Mouse (Mus musculus) forelimb bud, embryonic 11.5 days (tissue): Measurements from ENCODE around the gene Slc38a3.

Experiments
- DNase-seq: peaks from one replicate; pipeline ENCODE4 v3.0.0-alpha.2; 2012; ENCODE audit warnings: low read depth, low spot score

The Slc38a3 gene

GRCm38 (mm10) chr9:107695441-107696105 lies 26.2 kb upstream of the Slc38a3 start:
- DNase-seq: no peak

DNA sequence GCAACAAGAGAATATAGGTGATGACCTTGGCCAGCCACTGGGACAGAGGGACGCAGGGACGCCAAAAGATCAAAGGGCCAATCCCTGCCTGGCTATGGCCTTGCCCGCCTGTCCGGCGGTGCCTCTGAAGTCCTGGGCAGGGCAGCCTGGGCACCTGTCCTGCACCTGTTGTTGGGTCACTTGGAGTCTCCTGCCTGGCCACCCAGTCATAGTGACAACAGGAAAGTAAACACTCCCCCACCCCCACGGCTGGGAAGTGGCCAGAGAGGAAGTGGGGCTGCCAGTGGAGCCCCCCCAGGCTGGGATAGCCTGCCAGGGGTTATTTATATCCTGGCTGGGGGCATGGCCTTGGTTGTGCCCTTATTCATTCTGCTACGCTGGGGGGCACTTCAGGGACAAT lies 25.3 kb upstream of the Slc38a3 start:
- DNase-seq: no peak

DNA sequence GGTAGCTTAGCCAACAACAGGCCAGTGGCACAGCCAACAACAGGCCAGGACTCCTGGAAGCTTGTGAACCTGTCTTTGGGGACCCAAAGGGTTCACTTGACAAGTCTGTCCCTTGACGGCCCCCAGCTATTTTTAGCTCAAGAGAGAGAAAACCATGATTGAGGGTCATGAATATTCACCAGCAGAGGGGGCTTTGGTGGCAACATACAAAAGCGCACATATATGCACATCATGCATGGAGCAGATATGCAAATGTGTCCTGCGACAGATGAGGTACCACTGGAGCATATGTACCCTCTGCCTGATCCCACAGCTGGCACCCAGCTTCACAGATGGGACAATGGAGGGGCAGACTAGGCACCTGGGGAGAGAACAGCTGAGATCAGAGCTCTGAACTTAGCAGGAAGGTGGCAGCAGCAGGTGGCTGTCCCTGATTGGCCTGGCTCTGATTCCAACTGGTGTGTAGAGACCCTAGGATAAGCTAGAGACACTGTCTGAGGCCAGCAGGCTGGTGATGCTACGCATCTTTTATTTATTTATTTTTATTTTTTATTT lies 24.2 kb upstream of the Slc38a3 start:
- DNase-seq: no peak

DNA sequence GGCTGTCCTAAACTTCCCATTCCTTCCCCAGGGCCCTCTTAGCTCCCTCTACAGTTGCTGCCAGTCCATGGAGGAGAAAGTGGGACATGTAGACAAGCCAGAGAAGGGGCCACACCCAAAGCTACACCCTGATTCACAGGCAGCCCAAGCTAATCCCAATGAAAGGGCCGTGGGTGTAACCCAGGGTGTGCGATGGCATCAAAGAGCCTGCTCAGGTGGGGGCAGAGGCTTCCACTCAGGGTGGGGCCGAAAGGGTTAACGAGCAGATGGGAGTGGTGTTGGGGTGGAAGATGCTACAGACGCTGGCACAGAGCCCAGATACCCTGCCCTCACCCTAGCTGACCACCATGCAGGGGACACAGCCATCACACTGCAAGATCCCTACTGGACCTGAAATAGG lies 23.5 kb upstream of the Slc38a3 start:
- no peak for DNase-seq

- no peak for DNase-seq
Observed at GRCm38 (mm10) chr9:107690391-107690790, 21.1 kb upstream of the Slc38a3 start.

- no peak for DNase-seq
Observed at GRCm38 (mm10) chr9:107688939-107689338, 19.6 kb upstream of the Slc38a3 start.

DNA sequence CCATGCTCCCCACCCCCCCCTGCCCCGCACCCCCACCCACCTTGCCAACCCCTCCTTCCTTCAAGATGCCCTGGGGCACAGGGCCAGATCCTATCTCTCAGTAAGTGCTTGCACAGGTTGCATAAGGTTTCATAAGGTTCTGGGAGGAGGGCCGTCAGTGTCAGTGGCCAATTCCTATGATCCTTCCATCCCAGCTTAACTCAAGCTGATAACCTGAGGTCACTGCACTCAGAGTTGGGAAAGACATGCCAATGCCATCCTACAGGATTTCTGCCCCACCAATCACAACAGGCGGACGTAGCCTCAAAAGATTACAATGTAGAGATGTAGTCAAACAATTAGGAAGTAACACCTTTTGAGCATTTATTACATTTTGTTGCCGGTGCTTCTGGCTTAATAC lies 19.1 kb upstream of the Slc38a3 start:
- no peak for DNase-seq

- DNase-seq: no peak
Observed at GRCm38 (mm10) chr9:107685231-107685981, 16.1 kb upstream of the Slc38a3 start.

- DNase-seq: no peak
Observed at GRCm38 (mm10) chr9:107682405-107682804, 13.1 kb upstream of the Slc38a3 start.

DNA sequence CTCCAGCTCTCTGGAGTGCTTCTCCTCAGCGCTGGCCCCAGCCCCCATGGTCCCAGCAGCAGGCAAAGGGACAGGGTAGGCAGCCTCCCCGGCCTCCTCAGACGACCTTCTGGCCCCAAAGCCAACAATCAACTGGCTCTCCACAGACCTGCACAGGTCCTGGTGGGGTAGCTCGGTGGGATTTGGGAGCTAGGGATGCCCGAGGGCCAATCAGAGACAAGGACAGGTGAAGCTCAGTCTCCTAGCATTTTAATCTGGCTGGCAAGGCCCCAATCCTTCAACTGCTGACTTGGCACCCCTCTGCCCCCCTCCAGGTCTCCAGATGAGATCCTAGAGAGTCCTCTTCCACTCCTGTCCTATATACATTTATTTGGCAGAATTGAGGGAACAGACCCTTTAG lies 10.2 kb upstream of the Slc38a3 start, which contains the start of gene Gnat1:
Gene Gnat1 (minus strand): TSS at position 212 of the 400 bp plus-strand sequence.
- DNase-seq: no peak

- DNase-seq: no peak
Observed at GRCm38 (mm10) chr9:107678861-107679260, 9.5 kb upstream of the Slc38a3 start.

GRCm38 (mm10) chr9:107677819-107678526 lies 8.6 kb upstream of the Slc38a3 start:
- peak; percentile 86 for DNase-seq

- DNase-seq: no peak
Observed at GRCm38 (mm10) chr9:107677091-107677784, 7.9 kb upstream of the Slc38a3 start.

DNA sequence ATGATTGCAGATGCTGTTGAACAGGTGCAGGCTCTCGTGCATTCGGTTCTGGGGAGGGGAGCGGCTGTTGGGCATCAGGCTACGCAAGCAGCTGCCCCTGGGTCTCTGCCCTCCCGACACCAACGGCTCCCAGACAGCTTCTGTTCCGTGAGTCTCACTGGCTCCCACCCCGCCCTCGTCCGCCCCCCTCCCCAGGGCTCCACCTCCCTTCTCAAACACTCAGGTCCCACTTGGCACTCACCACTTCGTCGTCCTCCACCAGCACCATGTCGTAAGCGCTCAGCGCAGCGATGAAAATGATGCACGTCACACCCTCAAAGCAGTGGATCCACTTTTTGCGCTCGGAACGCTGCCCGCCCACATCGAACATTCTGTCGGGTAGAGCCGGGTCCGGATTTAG lies 7.0 kb upstream of the Slc38a3 start:
- DNase-seq: no peak

- peak; percentile 67 for DNase-seq
Observed at GRCm38 (mm10) chr9:107675671-107676301, 6.5 kb upstream of the Slc38a3 start.

DNA sequence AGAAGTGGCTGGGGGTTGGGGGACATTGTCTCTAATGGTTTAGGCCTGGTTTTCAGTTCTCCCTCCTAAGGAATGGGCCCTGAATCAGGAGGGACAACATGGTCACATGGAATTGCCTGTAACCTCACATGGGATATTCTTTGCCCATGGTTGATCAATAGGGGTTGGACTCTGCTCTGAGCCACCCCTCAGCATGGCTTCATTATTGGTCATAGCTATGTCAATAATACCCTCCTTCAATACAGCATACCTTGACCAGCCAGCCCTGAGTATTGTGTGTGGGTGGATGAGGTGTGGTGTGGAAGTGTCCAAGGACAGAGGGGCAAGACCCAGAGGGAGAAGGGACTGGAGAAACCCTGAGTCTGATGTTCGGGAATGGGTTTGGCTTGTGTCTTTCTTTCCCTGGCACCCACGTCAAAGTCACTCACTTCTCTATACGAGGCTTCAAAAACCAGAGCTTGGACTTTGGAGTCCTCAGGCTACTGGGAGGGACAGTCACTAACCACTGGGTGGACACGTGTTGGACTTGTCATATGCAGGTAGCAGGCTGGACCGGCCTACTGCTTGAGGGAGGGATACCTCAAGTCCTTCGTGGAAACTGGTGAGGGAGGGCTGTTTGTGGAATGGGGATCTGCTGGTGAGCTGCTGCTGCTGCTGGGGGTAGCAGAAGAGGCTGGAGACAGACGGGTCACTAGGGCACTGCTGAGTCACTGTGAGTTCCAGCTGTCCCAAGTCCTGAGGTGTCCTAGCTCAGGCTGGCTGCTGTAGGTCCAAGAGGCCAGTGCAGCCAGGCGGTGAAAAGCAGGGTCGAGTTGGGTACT lies 5.5 kb upstream of the Slc38a3 start:
- DNase-seq: no peak

DNA sequence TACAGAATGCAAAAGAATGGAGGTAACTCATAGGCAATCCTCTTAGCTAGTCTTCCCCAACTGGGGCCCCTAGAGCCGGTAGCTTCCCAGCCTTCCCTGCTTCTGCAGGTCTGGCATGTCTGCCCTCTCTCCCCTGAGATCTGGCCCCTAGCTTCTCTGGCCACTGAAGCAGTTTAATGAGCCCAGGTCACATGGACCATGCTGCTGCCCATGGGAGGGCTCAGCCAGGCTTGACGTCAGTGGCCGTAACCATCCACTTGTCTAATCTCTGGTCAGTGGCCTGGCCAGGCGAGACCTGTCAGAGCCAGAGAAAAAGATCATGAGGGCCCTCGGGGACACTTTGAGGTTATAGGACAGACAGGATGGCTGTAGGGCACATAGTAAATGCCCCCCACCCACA lies 929 bp upstream of the Slc38a3 start:
- no peak for DNase-seq

DNA sequence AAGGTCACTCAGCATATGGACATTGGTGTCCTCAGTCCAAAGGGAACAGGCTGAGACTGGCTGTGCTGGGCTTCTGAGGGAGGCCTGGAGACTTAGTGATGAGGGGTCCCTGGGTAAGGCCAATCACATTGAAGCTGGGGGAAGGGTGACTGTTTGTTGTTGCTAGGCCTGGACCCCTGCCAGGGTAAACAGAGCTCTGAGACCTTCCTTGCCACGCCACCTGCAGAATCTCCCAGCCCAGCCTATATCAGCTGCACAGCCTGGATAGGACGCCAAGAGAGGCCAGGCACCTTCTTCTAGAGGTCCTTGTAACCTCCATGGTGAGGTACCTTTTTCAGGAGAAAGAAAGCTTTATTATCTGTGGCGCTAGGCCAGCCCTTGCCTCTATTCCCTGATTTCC lies 414 bp downstream of the Slc38a3 start:
- DNase-seq: no peak

DNA sequence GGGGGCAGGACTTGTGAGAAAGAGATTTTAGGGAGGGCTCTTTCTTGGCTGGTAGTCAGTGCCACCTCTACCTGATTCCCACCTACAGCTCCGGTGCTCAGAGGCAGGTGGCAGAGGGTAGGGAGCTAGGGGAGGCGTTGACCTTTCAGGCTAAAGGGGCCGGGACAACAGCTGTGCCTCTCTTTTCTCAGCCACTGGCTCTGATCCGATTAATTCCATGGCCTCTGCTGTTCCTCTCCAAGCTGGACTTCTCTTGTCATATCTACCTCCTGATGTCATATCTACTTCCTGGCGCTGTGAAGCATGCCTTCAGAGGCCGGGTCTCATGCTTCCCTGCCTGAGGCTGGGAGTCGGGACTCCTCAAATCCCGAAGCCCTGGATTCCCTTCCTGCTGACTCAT lies 1.3 kb downstream of the Slc38a3 start:
- DNase-seq: no peak

DNA sequence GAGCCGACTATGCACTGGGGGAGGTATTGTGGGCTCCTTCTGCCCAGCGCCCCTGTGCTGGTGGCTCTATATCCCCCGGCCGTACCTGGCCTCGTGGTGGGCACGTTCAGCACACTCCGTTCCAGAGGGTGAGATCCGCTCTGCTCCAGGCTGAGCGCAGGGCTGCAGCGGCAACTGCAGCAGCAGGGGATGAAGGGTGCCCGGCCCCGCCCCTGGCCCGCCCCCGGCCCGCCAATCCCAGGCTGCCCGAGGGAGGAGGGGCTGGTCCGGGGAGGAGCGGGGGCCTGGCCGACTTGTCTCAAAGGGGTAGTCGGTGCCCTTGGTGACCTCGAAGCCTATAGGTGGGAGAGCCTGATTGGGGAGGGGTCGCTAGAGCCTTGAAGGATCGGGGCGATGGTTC lies 2.1 kb downstream of the Slc38a3 start:
- DNase-seq: peak; percentile 61
